Mouse (Mus musculus) kidney, postnatal 4 days (tissue): ENCODE results near the gene Akap13.
A peak's percentile ranks its signal among the peaks of the same experiment; 100 is the strongest.

Experiments
- DNase-seq, 2 experiments: peaks; one replicate each; pipeline ENCODE4 v3.0.0; 2021; ENCODE audit warnings: mixed read lengths in 2 of 2

Gene Akap13

DNA sequence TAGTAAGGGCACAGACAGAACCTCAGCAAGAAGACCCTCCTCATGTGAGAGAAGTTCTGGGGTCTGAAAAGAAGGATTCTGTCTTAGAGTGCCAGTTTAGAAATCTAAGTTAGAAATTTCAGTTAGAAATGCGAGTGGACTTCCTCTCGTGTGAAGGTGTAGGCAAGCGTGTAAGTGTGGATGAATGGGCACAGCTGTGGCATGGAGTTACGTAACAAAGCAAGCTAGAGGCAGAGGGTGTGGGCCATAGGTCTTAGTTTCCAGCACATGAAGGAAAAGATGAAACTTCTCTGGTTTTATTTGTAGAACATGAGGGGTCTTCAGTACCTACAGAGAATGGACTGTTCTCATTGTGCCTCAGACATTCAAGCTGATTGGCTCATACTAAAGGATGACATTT is 112.9 kb downstream of the Akap13 start:
- no peak for DNase-seq

- DNase-seq: no peak
These were observed 113.5 kb downstream of the Akap13 start for GRCm38 (mm10) chr7:75568883-75569282.

DNA sequence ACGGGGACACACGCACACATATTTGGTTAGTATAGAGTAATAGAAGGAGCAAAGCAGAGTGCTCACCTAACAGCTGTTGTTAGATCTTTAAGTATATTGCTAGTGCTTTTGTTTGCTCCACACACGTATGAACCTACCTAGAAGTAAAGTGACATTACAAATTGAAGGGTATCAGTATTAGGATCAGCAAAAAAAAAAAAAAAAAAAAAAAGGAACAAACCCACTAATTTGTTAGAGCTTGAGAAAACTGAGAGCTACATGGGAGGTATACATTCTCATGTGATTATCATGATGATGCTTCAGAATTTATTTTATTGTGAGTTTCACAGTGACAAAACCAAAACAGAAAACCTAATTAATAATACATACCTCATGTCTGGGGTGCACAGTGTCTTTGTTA is 114.9 kb downstream of the Akap13 start:
- DNase-seq: no peak

DNA sequence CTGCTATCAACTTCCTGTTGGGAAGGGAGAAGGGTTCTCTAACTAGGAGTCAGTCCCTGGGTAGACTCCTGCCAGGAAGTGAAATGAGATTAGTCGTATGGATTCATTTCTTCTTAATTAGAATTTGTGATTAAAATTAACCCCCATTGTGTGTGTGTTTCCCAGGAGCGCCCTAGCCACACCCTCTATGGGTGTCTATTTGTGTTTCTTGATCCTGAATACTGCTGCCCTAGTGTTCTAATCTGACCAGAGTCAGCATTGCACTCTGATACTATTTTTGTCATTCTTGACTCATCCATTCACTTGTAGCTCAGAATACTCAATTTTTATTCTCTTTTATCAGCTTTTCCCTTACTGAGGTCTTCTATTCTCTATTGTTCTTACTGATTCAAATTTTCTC is 115.7 kb downstream of the Akap13 start:
- no peak for DNase-seq

DNA sequence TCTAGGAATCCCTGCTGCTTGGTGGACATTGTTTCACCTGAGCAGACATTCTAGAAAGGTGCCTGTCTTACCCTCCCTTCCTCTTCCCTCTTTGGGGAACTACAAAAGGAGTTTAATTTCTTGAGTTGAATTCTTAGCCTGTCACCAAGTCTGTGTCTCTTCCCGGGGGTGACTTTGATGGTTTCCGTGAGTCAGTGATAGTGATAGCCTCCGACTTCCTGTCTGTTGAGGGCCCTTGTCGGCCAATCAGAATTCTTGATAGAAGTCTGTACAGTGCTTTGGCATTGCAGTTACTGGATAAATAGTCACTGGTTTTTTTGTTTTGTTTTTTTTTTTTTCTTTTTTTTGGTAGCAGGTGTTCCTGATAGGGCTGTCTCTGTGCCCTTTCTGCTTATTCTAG is 116.8 kb downstream of the Akap13 start:
- DNase-seq: no peak

- DNase-seq: peak in 1 of 2 experiments; percentile 27
These were observed 119.9 kb downstream of the Akap13 start for GRCm38 (mm10) chr7:75575120-75575649.

- no peak for DNase-seq
These were observed 120.7 kb downstream of the Akap13 start for GRCm38 (mm10) chr7:75575800-75576585.

- no peak for DNase-seq
These were observed 121.5 kb downstream of the Akap13 start for GRCm38 (mm10) chr7:75576851-75577250.

DNA sequence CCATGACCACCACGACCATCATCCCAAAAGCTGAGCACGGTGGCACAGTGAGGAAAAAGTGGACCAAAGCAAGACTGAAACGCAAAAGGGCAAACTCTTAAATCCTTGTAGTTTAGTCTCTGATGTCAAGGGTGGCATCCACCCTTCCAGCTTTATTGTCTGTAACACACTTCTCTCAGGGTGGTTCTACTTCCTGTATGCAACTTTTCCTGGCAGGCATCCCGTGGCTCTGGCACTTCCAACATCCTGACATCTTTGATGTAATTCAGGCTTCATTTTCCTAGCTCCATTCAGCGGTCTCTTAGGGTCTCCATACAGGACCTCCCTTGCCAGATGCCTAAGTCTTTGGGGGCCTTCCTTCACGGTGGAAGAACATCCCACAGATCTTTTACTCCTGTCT is 122.0 kb downstream of the Akap13 start:
- DNase-seq: peak; percentile 22 to 42

GRCm38 (mm10) chr7:75578647-75579046 is 123.3 kb downstream of the Akap13 start:
- DNase-seq: no peak

- no peak for DNase-seq
These were observed 126.8 kb downstream of the Akap13 start for GRCm38 (mm10) chr7:75582091-75582490.

GRCm38 (mm10) chr7:75584100-75584499 is 128.8 kb downstream of the Akap13 start:
- DNase-seq: no peak

- DNase-seq: no peak
These were observed 130.1 kb downstream of the Akap13 start for GRCm38 (mm10) chr7:75585409-75585808.

GRCm38 (mm10) chr7:75586113-75586512 is 130.8 kb downstream of the Akap13 start:
- peak in 1 of 2 experiments; percentile 12 for DNase-seq

GRCm38 (mm10) chr7:75587727-75588126 is 132.4 kb downstream of the Akap13 start:
- no peak for DNase-seq

GRCm38 (mm10) chr7:75589304-75589973 is 134.1 kb downstream of the Akap13 start:
- DNase-seq: no peak

DNA sequence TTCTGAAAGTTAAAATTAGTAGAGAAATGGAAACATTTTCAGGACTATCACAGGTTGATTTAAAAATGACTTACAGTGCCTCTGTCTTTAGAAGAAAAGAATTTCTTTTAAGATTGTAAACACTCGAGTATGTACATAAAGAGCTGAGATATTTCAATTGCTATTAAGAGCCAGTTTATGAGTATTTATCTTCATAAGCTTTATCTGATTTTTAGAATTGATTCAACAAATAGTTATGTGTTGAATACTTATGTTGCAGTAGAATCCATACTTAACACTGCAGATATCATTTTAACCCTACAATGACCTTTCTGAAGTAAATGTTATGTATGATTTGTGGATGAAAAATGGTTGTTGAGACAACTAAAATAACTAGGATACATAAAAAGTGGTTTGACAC is 136.6 kb downstream of the Akap13 start:
- no peak for DNase-seq

GRCm38 (mm10) chr7:75594801-75595200 is 139.5 kb downstream of the Akap13 start:
- DNase-seq: no peak

GRCm38 (mm10) chr7:75595268-75595667 is 139.9 kb downstream of the Akap13 start:
- no peak for DNase-seq

GRCm38 (mm10) chr7:75596058-75596748 is 140.9 kb downstream of the Akap13 start:
- DNase-seq: no peak

GRCm38 (mm10) chr7:75597840-75598239 is 142.5 kb downstream of the Akap13 start:
- DNase-seq: no peak

DNA sequence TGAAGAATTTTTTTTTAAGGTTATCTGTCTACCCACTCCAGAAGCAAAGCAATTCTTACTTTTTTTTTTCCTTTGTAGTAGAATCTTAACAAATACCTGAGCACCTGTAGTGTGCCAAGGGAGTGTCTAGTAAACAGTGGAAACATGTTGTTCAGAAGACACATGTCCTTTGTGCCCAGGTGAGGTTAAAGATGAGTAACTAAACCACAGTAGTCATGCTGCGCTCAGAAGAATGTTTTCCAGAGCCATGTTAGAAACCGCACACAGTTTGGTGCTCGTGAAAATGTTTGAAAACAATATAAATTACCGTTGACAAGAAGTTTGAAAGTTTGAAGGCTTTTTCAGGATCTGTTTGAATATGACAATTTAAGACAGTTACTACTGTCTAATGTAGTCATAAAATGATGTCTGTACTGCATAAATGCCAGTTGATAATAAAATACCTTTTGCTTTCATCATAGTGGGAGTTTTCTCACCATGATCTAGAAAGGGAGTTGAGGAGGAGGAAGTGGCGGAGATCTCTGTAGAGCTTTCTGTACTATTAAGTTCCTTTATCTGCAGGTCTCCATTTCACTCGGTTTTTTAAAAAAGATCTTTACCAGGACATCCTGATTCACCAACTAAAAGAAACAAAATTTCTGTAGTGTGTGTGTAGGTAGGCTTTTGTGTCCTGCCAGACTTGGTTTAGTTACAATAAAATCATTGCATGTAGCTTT is 145.2 kb downstream of the Akap13 start:
- DNase-seq: no peak

DNA sequence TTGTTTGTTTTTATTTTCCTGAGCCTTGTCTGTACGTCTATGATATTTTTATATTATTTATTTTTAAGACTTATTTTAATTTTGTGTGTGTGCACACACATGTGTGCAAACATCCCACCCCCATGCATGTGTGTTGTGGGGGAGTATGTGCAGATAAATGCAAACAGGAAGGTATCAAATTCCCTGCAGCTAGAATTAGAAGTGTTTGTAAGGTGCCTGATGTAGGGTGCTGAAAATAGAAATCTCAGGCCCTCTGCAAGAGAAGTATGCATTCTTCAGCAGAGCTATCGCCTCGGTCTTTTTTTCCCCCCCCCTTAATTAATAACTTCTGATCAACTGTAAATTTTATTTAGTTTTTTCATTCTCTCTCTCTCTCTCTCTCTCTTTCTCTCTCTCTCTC is 151.9 kb downstream of the Akap13 start:
- no peak for DNase-seq
